Mouse (Mus musculus) gastrocnemius, adult 2 months (tissue): ENCODE measurements around the gene Micall2. TPM values are rescaled to one million over a fixed set of nuclear protein-coding genes. Genes with fewer than 3 reads are reported as not detected.
A peak's percentile ranks its signal among the peaks of the same experiment; 100 is the strongest.
"Not testable (repeated sequence)": the region's sequence is repeated elsewhere in the genome, so short reads cannot be mapped to it uniquely, and the experiment has no call there.

Experiments used
- DNase-seq: peaks from one replicate; pipeline ENCODE4 v3.0.0; 2022
- H3K27ac ChIP-seq: fragments of 200-600 bp; 2 replicates; pipeline ENCODE4 v1.8.1; 2022; ENCODE audit warnings: mild to moderate bottlenecking
- H3K4me3 ChIP-seq: fragments of 200-600 bp; 2 replicates; pipeline ENCODE4 v1.8.1; 2022; ENCODE audit warnings: mild to moderate bottlenecking, moderate library complexity
- CTCF ChIP-seq: fragments of 200-600 bp; IDR thresholded peaks from 2 replicates; pipeline ENCODE4 v1.8.1; 2022; ENCODE audit warnings: antibody characterized with exemption, mild to moderate bottlenecking, moderate library complexity
- intact Hi-C: fragments of 180-260 bp; cut with DNase I; formaldehyde crosslinking; loops from one replicate; pipeline ENCODE4 v1.15.1; 2025
- total RNA-seq, 2 experiments: library from RNA; stranded (reverse); gene quantifications; 2 replicates each; pipeline ENCODE4 v1.2.3; 2021

Micall2 gene
- total RNA-seq, 2 experiments from 2014 or later, result 0.61 to 0.95 TPM

- DNase-seq, result no peak
- no peak for TF ChIP-seq CTCF
- Histone ChIP-seq H3K4me3 (no peak overlapping the region), H3K27ac (peak overlapping the region; percentile 31; the same call in 1 of the 2 replicates)
- intact Hi-C loops, result no loop called here
Measured at GRCm38 (mm10) chr5:139723113-139723512, 13.0 kb downstream of the Micall2 start.

DNA sequence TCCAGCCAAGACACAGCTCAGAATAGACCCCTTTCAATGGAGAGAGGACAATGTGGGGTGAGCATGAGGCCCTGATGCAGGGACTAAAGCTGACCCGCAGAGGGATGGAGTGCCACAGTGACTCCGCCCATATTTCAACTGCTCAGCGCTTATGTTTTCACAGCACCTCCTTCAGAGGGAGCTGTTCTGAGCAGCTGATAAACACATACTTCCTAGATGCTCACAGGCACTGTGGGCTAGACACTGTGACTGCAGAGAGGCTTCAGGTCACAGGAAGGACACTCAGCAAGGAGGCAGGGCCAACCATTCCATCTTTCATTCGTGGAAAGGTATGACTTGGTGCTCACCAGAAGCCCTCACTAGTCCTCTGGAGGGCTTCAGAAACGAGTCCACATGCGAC lies 13.4 kb downstream of the Micall2 start:
- Histone ChIP-seq H3K27ac (peak overlapping the region; percentile 31; the same call in 1 of the 2 replicates), H3K4me3 (no peak overlapping the region)
- intact Hi-C loops, result no loop called here
- TF ChIP-seq CTCF, result no peak
- no peak for DNase-seq

GRCm38 (mm10) chr5:139718949-139719348 lies 17.2 kb downstream of the Micall2 start:
- no peak for DNase-seq
- no peak overlapping the region for H3K4me3 ChIP-seq
- intact Hi-C loops, result loop anchor here (10.0 kb wide), 1 partner anchor 96 kb away; the partner anchor contains the start of gene Tmem184a
- TF ChIP-seq CTCF, result no peak
- H3K27ac ChIP-seq, result no peak overlapping the region

GRCm38 (mm10) chr5:139718540-139718939 lies 17.6 kb downstream of the Micall2 start:
- intact Hi-C loops, result loop anchor here (10.0 kb wide), 1 partner anchor 96 kb away; the partner anchor contains the start of gene Tmem184a
- no peak overlapping the region for H3K27ac ChIP-seq
- DNase-seq, result no peak
- TF ChIP-seq CTCF, result no peak
- no peak overlapping the region for H3K4me3 ChIP-seq

- no peak overlapping the region for H3K27ac ChIP-seq
- intact Hi-C loops, result loop anchor here (1.0 to 10.0 kb wide), 2 partner anchors 33 to 97 kb away; partner anchors contain the start of gene Tmem184a
- peak; percentile 69 for DNase-seq
Measured at GRCm38 (mm10) chr5:139717723-139718122, 18.4 kb downstream of the Micall2 start.

GRCm38 (mm10) chr5:139706496-139706895 lies 29.6 kb downstream of the Micall2 start:
- intact Hi-C loops, result no loop called here
- Histone ChIP-seq H3K4me3 (no peak overlapping the region), H3K27ac (no peak overlapping the region)
- no peak for DNase-seq
- TF ChIP-seq CTCF, result no peak

More at GRCm38 (mm10) chr5:139717723-139718122, 18.4 kb downstream of the Micall2 start:
- no peak overlapping the region for H3K4me3 ChIP-seq
- no peak; the same call in 1 of the 2 replicates for TF ChIP-seq CTCF

GRCm38 (mm10) chr5:139702905-139703304 lies 33.2 kb downstream of the Micall2 start:
- no peak for DNase-seq
- peak; percentile 46 for TF ChIP-seq CTCF
- H3K4me3 ChIP-seq, result no peak overlapping the region
- intact Hi-C loops, result no loop called here
- H3K27ac ChIP-seq, result no peak overlapping the region

- no peak overlapping the region for H3K27ac ChIP-seq
- H3K4me3 ChIP-seq, result no peak overlapping the region
- DNase-seq, result no peak
- intact Hi-C loops, result no loop called here
- no peak for TF ChIP-seq CTCF
Measured at GRCm38 (mm10) chr5:139702236-139702635, 33.9 kb downstream of the Micall2 start.

DNA sequence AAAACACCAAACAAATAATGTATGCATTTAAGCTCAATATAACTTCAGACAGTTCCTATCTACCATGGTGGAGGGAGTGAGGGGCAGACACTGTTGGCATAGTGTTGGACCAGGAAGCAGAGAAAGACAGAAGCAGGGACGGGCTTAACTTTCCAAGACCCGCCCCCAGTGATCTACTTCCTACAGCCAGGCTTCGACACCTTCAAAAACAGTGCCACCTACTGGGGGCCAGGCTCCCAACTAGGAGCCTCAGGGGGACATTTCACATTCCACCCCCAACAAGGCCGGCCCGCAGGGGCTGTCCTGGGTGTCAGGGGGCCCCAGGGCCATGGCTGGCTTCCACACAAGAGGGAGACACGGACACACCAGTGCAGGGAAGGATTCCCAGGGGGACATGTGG lies 39.2 kb downstream of the Micall2 start:
- intact Hi-C loops, result no loop called here
- H3K27ac ChIP-seq, result no peak overlapping the region
- no peak overlapping the region for H3K4me3 ChIP-seq
- TF ChIP-seq CTCF, result no peak
- DNase-seq, result no peak

GRCm38 (mm10) chr5:139695876-139696275 lies 40.3 kb downstream of the Micall2 start:
- intact Hi-C loops, DNase-seq, H3K27ac ChIP-seq, H3K4me3 ChIP-seq: not testable (repeated sequence)

DNA sequence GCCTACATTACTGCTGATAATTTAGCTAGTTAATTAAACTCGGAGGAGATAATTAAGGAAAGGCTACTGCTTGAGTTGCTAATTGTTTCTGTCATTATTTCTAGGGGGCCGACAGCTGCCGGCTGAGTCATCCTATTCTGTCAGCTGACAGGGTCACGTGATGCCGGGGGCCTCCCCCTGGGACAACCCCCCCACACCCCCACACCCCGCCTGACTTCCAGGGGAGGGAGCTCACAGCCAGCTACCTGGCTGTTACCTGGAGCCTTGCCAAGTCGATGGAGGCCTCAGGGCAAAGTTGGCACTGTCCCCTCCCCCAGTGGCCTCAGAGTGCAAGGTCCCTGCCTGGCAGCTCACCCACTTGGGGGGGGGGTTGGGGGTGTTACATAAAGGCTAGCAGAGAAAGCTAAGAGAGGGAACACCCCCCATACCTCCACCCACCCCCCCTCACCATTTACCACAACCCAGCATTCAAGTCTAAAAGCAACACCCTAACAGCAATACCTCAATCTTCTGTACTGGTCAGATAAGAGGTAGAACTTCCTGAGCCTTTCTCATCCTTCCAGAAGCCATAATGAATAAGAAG lies 41.1 kb downstream of the Micall2 start:
- no peak for DNase-seq
- no peak for TF ChIP-seq CTCF
- Histone ChIP-seq H3K27ac (no peak overlapping the region), H3K4me3 (no peak overlapping the region)
- intact Hi-C loops, result no loop called here

GRCm38 (mm10) chr5:139694292-139694988 lies 41.7 kb downstream of the Micall2 start:
- no peak for DNase-seq
- Histone ChIP-seq H3K27ac (no peak overlapping the region), H3K4me3 (no peak overlapping the region)
- intact Hi-C loops, result no loop called here
- no peak for TF ChIP-seq CTCF

GRCm38 (mm10) chr5:139690791-139691190 lies 45.3 kb downstream of the Micall2 start:
- no peak for DNase-seq
- intact Hi-C loops, result no loop called here
- Histone ChIP-seq H3K4me3 (no peak overlapping the region), H3K27ac (no peak overlapping the region)
- no peak for TF ChIP-seq CTCF
